Mouse (Mus musculus) lung, postnatal 4 days (tissue): Measurements from ENCODE around the gene Fuca2.
"Not testable (repeated sequence)": the region's sequence is repeated elsewhere in the genome, so short reads cannot be mapped to it uniquely, and the experiment has no call there.

Experiments used
- DNase-seq, 2 experiments: peaks; one replicate each; pipeline ENCODE4 v3.0.0; 2021

Gene Fuca2

GRCm38 (mm10) chr10:13499331-13499730 lies at the start of gene Fuca2:
Gene Fuca2, plus strand, starts transcription at chr10:13499540.
- DNase-seq, result peak in 1 of 2 experiments; percentile 8

DNA sequence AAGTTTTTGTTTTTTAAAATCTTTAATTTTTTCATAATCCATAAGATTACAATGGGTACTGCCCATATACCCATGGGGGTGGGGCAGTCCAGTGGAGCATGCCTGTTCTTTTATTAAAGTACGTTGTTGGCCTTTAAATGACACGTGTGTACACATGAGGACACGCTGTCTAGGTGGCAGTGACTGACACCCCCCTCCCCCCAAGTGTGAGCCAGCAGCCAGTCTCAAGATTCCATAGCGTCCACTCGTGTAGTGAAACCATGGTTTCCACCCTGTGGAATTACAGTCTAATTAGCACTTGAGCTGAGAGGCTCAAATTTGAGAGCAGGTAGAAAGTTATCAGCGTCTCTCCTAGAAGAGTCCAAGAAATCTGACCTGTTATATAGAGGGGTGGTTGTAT lies 47.7 kb upstream of the Fuca2 start:
- no peak for DNase-seq

- no peak for DNase-seq
Observed at GRCm38 (mm10) chr10:13453200-13453990, 45.9 kb upstream of the Fuca2 start.

GRCm38 (mm10) chr10:13464295-13464694 lies 35.0 kb upstream of the Fuca2 start:
- not testable (repeated sequence) for DNase-seq

DNA sequence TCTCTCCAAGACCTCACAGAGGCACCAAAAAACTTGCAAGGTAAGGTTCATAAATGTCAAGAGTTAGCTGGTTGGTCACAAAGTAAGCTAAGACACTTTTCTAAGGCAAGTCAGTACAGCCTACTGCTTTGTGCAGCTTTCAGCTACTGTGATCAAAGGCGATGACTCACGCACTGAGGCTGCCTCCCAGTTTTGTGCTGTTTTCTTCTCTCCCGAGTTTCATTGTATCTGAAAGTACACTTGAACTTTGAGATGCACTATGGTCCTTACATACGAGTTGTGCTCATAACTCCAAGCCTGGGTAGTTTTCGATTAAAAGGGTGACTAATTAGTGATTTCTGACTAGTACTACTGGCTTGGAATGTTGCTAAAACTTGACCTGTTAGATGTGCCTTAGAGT lies 32.4 kb upstream of the Fuca2 start:
- no peak for DNase-seq

GRCm38 (mm10) chr10:13468025-13468529 lies 31.3 kb upstream of the Fuca2 start:
- DNase-seq, result not testable (repeated sequence)

DNA sequence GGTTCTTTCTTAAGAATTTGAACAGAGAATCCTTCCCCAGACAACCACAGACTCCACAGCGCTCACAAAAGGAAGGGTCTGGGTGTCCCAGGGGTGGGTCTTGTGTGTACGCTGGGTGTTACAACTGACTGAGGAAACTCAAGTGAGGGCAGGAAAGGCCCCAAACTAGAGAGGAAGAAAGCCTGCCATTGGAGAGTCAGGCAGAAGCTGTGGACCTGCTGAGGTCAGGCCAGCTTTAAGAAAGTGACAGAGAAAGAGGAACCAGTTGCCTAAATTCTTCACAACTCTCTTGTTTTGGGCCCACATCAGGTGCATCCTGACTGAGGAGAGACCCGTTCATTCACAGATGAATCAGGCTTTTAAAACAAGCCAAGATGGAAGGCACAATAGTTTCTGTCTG lies 29.1 kb upstream of the Fuca2 start:
- DNase-seq, result no peak

- DNase-seq, result no peak
Observed at GRCm38 (mm10) chr10:13473287-13473832, 26.0 kb upstream of the Fuca2 start.

DNA sequence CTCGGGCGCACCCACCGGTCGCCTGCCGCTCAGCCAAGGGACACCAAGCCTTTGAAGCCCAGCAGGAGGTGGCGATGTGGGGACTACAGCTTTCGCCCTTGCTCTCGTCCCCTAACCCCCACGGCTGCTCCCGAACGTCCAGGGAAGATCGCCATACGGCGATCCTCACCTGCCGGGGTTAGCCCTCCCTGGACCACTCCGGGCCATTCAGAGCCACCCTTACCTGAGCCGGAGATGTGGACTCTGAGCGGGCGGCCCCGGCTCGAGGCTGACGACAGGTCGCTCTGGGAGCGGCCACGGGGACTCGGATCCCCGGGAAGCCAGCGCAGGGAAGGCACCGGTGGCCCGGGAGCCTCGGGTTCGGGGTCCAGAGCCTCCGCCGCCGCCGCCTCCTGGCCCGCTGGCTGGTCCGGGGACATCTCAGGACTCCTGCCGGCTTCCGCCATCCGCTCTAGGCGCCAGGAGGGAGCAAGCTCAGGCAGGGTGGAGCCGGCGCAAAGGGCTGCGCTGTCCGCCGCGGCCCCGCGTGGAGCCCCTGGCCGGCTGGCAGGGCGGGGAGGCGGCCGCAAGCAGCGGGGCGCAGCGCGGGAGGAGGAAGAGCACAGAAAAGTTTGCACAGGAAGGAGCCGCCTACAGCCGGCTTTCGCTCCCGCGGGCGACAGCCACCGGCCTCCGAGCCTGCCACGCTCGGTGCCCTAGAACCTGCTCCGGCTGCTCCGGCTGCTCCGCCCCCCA lies 25.3 kb upstream of the Fuca2 start, which contains the start of gene Phactr2:
Phactr2 (minus strand) TSS at position 580 of the 735 bp plus-strand sequence.
- peak; percentile 66 to 71 for DNase-seq

DNA sequence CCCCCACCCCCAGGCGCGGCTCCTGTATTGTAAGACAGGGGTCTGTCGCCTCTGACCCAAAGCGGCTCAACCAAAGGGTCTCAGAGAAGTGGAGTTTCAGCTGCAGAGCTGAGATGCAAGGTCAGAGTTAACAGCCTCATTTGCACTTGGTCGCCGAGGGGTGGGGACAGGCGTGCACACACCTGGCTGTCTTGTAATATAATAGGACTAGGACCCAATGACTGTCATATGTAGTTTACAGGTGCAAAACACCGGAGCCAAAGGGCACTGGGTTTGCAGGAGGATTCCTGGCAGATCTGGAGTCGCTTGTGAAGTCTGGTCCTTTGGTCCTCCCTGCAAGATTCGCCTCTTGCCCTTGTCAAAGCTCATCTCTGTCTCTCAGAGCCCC lies 24.8 kb upstream of the Fuca2 start:
- DNase-seq, result no peak

- DNase-seq, result no peak
Observed at GRCm38 (mm10) chr10:13475121-13475520, 24.2 kb upstream of the Fuca2 start.

- DNase-seq, result no peak
Observed at GRCm38 (mm10) chr10:13479341-13479740, 20.0 kb upstream of the Fuca2 start.

DNA sequence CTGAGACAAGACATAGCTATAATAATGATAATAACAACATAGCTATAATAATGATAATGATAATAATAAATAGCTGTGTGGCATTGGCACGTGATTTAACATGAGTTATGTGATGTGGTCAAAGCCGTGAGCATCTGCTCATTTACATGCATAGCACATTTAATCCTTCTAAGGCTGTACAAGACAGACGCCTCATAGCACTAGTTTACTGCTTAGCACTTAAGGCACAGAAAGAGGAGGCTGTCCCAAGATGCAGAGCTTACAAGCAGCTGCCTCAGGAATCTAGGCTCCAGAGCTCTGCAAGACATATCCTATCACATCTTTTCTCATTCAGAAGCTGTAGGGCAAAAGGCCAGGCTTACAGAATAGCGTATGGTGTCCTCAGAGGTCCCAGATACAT lies 13.4 kb upstream of the Fuca2 start:
- DNase-seq, result no peak

GRCm38 (mm10) chr10:13489671-13490070 lies 9.7 kb upstream of the Fuca2 start:
- DNase-seq, result no peak

GRCm38 (mm10) chr10:13493978-13494686 lies 5.2 kb upstream of the Fuca2 start:
- no peak for DNase-seq

GRCm38 (mm10) chr10:13496315-13496714 lies 3.0 kb upstream of the Fuca2 start:
- DNase-seq, result no peak

- DNase-seq, result peak in 1 of 2 experiments; percentile 28
Observed at GRCm38 (mm10) chr10:13500473-13500872, 1.1 kb downstream of the Fuca2 start.

DNA sequence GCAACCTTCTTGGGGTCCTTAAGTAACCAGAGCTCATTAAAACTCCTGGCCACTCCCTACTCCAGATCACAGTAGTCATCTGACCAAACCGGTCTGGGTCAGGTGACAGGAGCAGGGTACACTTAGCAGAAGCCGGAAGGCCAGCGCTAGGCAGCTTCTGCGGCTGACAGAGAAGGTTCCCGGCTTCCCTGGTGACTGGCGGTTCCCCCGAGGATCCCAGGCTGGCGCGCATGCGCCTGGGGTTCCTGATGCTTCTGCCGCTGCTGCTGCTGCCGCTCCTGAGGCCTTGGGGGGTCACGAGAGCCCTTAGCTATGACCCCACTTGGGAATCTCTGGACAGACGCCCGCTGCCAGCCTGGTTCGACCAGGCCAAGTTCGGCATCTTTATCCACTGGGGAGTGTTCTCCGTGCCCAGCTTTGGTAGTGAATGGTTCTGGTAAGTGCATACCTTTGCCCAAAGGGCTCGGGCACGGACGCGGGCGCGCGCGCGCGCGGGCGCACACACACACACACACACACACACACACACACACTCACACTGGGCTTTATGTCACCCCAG lies 1.7 kb downstream of the Fuca2 start:
- DNase-seq, result peak; percentile 92 to 95

DNA sequence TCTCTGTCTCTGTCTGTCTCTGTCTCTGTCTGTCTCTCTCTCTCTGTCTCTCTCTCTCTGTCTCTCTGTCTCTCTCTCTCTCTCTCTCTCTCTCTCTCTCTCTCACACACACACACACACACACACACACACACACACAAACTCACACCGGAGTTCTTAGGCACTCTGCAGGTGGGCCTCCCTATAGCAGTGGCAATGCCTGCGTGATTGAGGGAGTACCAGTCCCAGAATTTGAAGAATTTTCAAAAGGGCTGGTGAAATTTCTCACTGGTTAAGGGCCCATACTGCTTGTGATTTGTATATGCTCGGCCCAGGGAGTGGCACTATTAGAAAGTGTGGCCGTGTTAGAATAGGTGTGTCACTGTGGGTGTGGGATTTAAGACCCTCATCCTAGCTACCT lies 2.2 kb downstream of the Fuca2 start:
- not testable (repeated sequence) for DNase-seq

- no peak for DNase-seq
Observed at GRCm38 (mm10) chr10:13502371-13502770, 3.0 kb downstream of the Fuca2 start.

GRCm38 (mm10) chr10:13521857-13522256 lies 22.5 kb downstream of the Fuca2 start:
- DNase-seq, result peak; percentile 15 to 48

- DNase-seq, result no peak
Observed at GRCm38 (mm10) chr10:13528155-13528554, 28.8 kb downstream of the Fuca2 start.

- DNase-seq, result no peak
Observed at GRCm38 (mm10) chr10:13534751-13535150, 35.4 kb downstream of the Fuca2 start.
